Comparison of ENCODE assay signal across 10 mouse cellular contexts in the genomic region with DNA sequence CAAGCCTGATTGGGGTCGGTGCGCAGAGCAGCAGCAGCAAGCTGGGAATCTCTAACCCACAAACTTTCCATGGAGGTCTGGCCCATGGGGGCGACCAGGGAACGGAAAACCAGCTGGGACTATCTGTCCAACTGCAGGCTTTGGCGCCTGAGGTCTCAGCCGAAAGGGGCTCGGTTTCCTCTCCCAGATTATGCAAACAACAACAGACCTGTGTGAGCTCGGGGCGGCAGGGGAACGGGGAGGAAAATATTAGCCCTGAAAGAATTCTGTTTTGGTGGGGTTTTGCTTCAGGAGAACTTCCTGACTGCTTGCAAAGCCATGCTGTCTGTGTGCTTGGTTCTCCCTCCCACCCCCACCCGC.
DNase-seq lines count a peak whose midpoint lies in the region; ATAC-seq and TF ChIP-seq lines count a peak whose summit lies in the region.
"Had no signal": no experiment of that assay in that cellular context is flagged by ENCODE, and none has a peak within 500 bp of the region (broad histone marks: within the 10 kb centered on the region; RNA-seq: fewer than 3 reads in every experiment).

No protein-coding gene starts in this region.

- 42% methylated on average over 11 of the region's 11 CpGs for WGBS in forebrain, embryonic 10.5 days
- WGBS in forebrain, embryonic 14.5 days, result 63% methylated on average over 11 of the region's 11 CpGs
- 20% methylated on average over 11 of the region's 11 CpGs for WGBS in lung, embryonic 14.5 days
- 30% methylated on average over 11 of the region's 11 CpGs for WGBS in intestine, embryonic 15.5 days
- WGBS in stomach, embryonic 15.5 days, result 27% methylated on average over 11 of the region's 11 CpGs

- no peak for TF ChIP-seq CTCF in lung, embryonic 14.5 days (IDR thresholded peaks at IDR 0.05; ENCODE audit: low read depth)

- H3K4me1 ChIP-seq in forebrain, embryonic 10.5 days, result peaks cover 32% of the 10 kb centered on the region
- H3K4me1 ChIP-seq in forebrain, embryonic 14.5 days (ENCODE audit: control insufficient read depth, insufficient read depth, low read length), result no peaks in the 10 kb centered on the region
- peaks cover 12% of the 10 kb centered on the region for H3K4me1 ChIP-seq in lung, embryonic 14.5 days (ENCODE audit: insufficient read depth)
- peaks cover 29% of the 10 kb centered on the region for H3K4me1 ChIP-seq in intestine, embryonic 15.5 days (replicated peaks)
- peaks cover 18% of the 10 kb centered on the region for H3K4me1 ChIP-seq in stomach, embryonic 15.5 days

- no peaks in the 10 kb centered on the region for H3K9me3 ChIP-seq in forebrain, embryonic 10.5 days
- no peaks in the 10 kb centered on the region for H3K9me3 ChIP-seq in forebrain, embryonic 14.5 days (replicated peaks; ENCODE audit: control insufficient read depth, low read length)
- H3K9me3 ChIP-seq in lung, embryonic 14.5 days (ENCODE audit: low read depth, low read length), result no peaks in the 10 kb centered on the region
- no peaks in the 10 kb centered on the region for H3K9me3 ChIP-seq in intestine, embryonic 15.5 days
- no peaks in the 10 kb centered on the region for H3K9me3 ChIP-seq in stomach, embryonic 15.5 days

- H3K27me3 ChIP-seq in forebrain, embryonic 10.5 days (ENCODE audit: poor library complexity, severe bottlenecking), result peaks cover 4% of the 10 kb centered on the region; the same call in 1 of the 2 replicates
- no peaks in the 10 kb centered on the region for H3K27me3 ChIP-seq in forebrain, embryonic 14.5 days (replicated peaks; ENCODE audit: control insufficient read depth, insufficient read depth, low read length)
- no peaks in the 10 kb centered on the region for H3K27me3 ChIP-seq in lung, embryonic 14.5 days (ENCODE audit: insufficient read depth, low read length)
- H3K27me3 ChIP-seq in intestine, embryonic 15.5 days (replicated peaks), result no peaks in the 10 kb centered on the region
- no peaks in the 10 kb centered on the region for H3K27me3 ChIP-seq in stomach, embryonic 15.5 days (replicated peaks)

- H3K4me3 ChIP-seq in forebrain, embryonic 10.5 days, result no peak overlapping the region
- H3K4me3 ChIP-seq in forebrain, embryonic 14.5 days (ENCODE audit: low read depth, low read length), result no peak overlapping the region
- H3K4me3 ChIP-seq in lung, embryonic 14.5 days (ENCODE audit: low read depth, low read length), result no peak overlapping the region
- no peak overlapping the region for H3K4me3 ChIP-seq in intestine, embryonic 15.5 days (replicated peaks)
- H3K4me3 ChIP-seq in stomach, embryonic 15.5 days (replicated peaks), result no peak overlapping the region
- H3K4me3 ChIP-seq: myocyte had no signal

- no peak for ATAC-seq in forebrain, embryonic 14.5 days
- ATAC-seq in lung, embryonic 14.5 days (ENCODE audit: insufficient read depth), result no peak
- ATAC-seq in intestine, embryonic 15.5 days, result no peak
- ATAC-seq in stomach, embryonic 15.5 days (ENCODE audit: insufficient read depth, low FRiP score, low read depth), result no peak

- H3K36me3 ChIP-seq in forebrain, embryonic 10.5 days (replicated peaks), result peaks cover 63% of the 10 kb centered on the region
- peaks cover 25% of the 10 kb centered on the region for H3K36me3 ChIP-seq in forebrain, embryonic 14.5 days (ENCODE audit: control insufficient read depth, insufficient read depth, low read length)
- peaks cover 16% of the 10 kb centered on the region; the same call in 1 of the 2 replicates for H3K36me3 ChIP-seq in lung, embryonic 14.5 days (ENCODE audit: insufficient read depth)
- no peaks in the 10 kb centered on the region for H3K36me3 ChIP-seq in intestine, embryonic 15.5 days
- H3K36me3 ChIP-seq in stomach, embryonic 15.5 days, result no peaks in the 10 kb centered on the region; the same call in 1 of the 2 replicates

- no peak for DNase-seq in forebrain, embryonic 10.5 days (ENCODE audit: extremely low spot score, low spot score)
- DNase-seq in forebrain, embryonic 14.5 days (ENCODE audit: low spot score), result no peak
- DNase-seq in lung, embryonic 14.5 days, result peak; percentile 34
- DNase-seq in lung, postnatal 10 days, result no peak
- DNase-seq in embryo, embryonic 10 days (ENCODE audit: low spot score), result no peak
- DNase-seq in T-cell, adult 2 months (ENCODE audit: low spot score), result no peak
- DNase-seq: lung, adult 2 months had no signal

- peak overlapping the region; percentile 44; the same call in 1 of the 2 replicates for H3K27ac ChIP-seq in forebrain, embryonic 10.5 days
- H3K27ac ChIP-seq in forebrain, embryonic 14.5 days (ENCODE audit: low read depth, low read length), result no peak overlapping the region
- H3K27ac ChIP-seq in lung, embryonic 14.5 days (ENCODE audit: low read depth), result peak overlapping the region; percentile 27; the same call in 1 of the 2 replicates
- H3K27ac ChIP-seq in intestine, embryonic 15.5 days, result peak overlapping the region; percentile 56; the same call in 1 of the 2 replicates
- H3K27ac ChIP-seq in stomach, embryonic 15.5 days, result peak overlapping the region; percentile 65; the same call in 1 of the 2 replicates

- no peak overlapping the region for H3K9ac ChIP-seq in forebrain, embryonic 14.5 days (ENCODE audit: low read length)
- H3K9ac ChIP-seq in lung, embryonic 14.5 days, result no peak overlapping the region
- H3K9ac ChIP-seq in intestine, embryonic 15.5 days, result no peak overlapping the region
- H3K9ac ChIP-seq in stomach, embryonic 15.5 days, result no peak overlapping the region

- no peak overlapping the region for H3K4me2 ChIP-seq in forebrain, embryonic 14.5 days (ENCODE audit: low read length)
- no peak overlapping the region for H3K4me2 ChIP-seq in lung, embryonic 14.5 days
- no peak overlapping the region for H3K4me2 ChIP-seq in intestine, embryonic 15.5 days (replicated peaks)
- H3K4me2 ChIP-seq in stomach, embryonic 15.5 days, result no peak overlapping the region
